Mouse (Mus musculus) mouse embryonic stem cell (cell line): ENCODE data around the gene Cyp2d22.
"Not testable (repeated sequence)": the region's sequence is repeated elsewhere in the genome, so short reads cannot be mapped to it uniquely, and the experiment has no call there.

Source experiments
- in situ Hi-C, 2 experiments: fragments of 300-500 bp; cut with MboI; formaldehyde crosslinking; loops; 1 replicate in 1 of 2; 3 replicates in 1 of 2; pipeline ENCODE4 v1.14.3; 2019 to 2020; ENCODE audit warnings: low sequenced_read_pairs in 2 of 2, low pct_unique_long_range_greater_than_20kb in 1 of 2, mixed read lengths in 1 of 2; ENCODE audit not compliant: unreplicated experiment in 1 of 2

The Cyp2d22 gene

GRCm38 (mm10) chr15:82379871-82380713 lies at the start of gene Cyp2d22:
TSS of gene Cyp2d22 (minus strand) at chr15:82380260.
- in situ Hi-C loops = no loop called here

GRCm38 (mm10) chr15:82423471-82423870 lies 43.4 kb upstream of the Cyp2d22 start:
- in situ Hi-C loops = no loop called here

GRCm38 (mm10) chr15:82422935-82423334 lies 42.9 kb upstream of the Cyp2d22 start:
- in situ Hi-C loops = no loop called here

- in situ Hi-C loops = no loop called here
Observed at GRCm38 (mm10) chr15:82418616-82419015, 38.6 kb upstream of the Cyp2d22 start.

- in situ Hi-C loops = no loop called here
Observed at GRCm38 (mm10) chr15:82416797-82417789, 37.0 kb upstream of the Cyp2d22 start.

- in situ Hi-C loops = no loop called here
Observed at GRCm38 (mm10) chr15:82407536-82407935, 27.5 kb upstream of the Cyp2d22 start.

- in situ Hi-C loops = no loop called here
Observed at GRCm38 (mm10) chr15:82406981-82407380, 26.9 kb upstream of the Cyp2d22 start, which contains the start of gene Cyp2d10. TSS of gene Cyp2d10 (minus strand) at chr15:82407195.

GRCm38 (mm10) chr15:82404163-82404562 lies 24.1 kb upstream of the Cyp2d22 start:
- in situ Hi-C loops = no loop called here

- in situ Hi-C loops = no loop called here
Observed at GRCm38 (mm10) chr15:82403606-82404005, 23.5 kb upstream of the Cyp2d22 start.

GRCm38 (mm10) chr15:82402741-82403140 lies 22.7 kb upstream of the Cyp2d22 start:
- in situ Hi-C loops = no loop called here

- in situ Hi-C loops = no loop called here
Observed at GRCm38 (mm10) chr15:82402106-82402505, 22.0 kb upstream of the Cyp2d22 start.

GRCm38 (mm10) chr15:82401516-82401915 lies 21.5 kb upstream of the Cyp2d22 start:
- in situ Hi-C loops = no loop called here

GRCm38 (mm10) chr15:82395955-82396354 lies 15.9 kb upstream of the Cyp2d22 start:
- in situ Hi-C loops = not testable (repeated sequence)

GRCm38 (mm10) chr15:82393922-82394321 lies 13.9 kb upstream of the Cyp2d22 start, which contains the start of gene Cyp2d11:
TSS of gene Cyp2d11 (minus strand) at chr15:82394022.
- in situ Hi-C loops = not testable (repeated sequence)

GRCm38 (mm10) chr15:82389916-82390315 lies 9.9 kb upstream of the Cyp2d22 start:
- in situ Hi-C loops = not testable (repeated sequence)

GRCm38 (mm10) chr15:82385729-82386128 lies 5.7 kb upstream of the Cyp2d22 start:
- in situ Hi-C loops = no loop called here

GRCm38 (mm10) chr15:82382441-82382840 lies 2.4 kb upstream of the Cyp2d22 start:
- in situ Hi-C loops = no loop called here

- in situ Hi-C loops = no loop called here
Observed at GRCm38 (mm10) chr15:82380714-82381062, 628 bp upstream of the Cyp2d22 start.

- in situ Hi-C loops = no loop called here
Observed at GRCm38 (mm10) chr15:82379511-82379870, 569 bp downstream of the Cyp2d22 start.
